Mouse (Mus musculus) right cerebral cortex, adult 2 months (tissue): ENCODE results near the gene Rhebl1.

Experiments used
- DNase-seq, 2 experiments: peaks; one replicate each; pipeline ENCODE4 v3.0.0; 2021 to 2022; ENCODE audit warnings: low spot score in 2 of 2

Rhebl1 gene

DNA sequence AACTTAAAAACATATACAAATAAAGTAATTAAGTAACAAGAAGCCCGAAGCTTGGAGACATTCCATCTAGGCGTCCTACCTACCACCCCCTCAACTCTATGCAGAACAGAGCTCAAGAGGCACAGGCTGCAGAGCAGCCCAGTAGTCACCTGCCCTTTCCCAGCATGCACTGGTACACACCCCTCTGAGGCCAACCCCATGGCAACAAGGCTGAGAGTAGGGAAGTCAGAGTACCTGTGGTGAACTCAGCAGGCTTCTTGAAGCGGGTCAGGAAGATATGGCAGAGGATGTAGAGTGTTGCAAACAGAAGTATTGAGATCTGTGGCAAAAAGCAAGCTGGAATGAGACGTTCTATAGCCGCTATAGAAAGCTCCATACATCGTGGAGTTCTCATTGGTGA lies 20.6 kb upstream of the Rhebl1 start:
- no peak for DNase-seq

DNA sequence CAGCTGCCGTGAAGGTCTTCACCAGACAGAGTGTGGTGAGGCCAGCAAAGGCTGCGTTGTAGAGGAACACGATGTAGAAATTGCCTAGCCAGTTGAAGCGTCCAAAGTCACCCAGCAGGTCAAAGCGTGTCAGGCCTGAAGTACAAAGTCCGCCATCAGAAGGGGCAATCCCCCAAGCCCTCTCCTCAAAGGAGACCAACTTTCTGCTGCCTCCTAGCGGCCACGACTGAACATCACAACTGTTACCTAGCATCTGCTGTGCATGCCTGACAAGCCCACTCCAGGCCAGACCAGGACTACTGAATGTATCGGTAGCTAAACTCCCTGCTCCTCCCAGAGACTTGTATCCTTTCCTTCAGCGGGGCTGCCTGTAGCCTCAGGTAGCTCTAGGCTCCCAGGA lies 10.4 kb upstream of the Rhebl1 start:
- peak; percentile 17 to 18 for DNase-seq

DNA sequence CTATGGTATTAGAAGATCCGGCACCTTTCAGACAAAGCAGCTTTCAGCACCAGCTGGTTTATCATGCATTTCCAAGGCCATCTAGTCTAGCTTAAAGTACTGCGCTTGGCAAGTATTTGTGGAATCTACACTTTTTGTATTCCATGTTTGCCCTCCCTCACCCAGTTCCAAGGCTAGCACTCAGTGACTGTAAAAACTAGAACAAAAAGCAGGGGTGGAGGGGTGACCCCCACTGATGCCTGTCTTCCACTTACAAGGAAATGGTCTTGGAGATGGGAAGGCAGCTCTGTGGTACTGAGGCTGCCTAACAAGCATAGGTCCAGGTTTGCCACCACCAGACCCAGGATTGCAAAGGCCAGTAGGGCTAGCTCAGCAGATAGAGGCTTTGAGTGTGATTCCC lies 8.3 kb upstream of the Rhebl1 start:
- DNase-seq, result no peak

DNA sequence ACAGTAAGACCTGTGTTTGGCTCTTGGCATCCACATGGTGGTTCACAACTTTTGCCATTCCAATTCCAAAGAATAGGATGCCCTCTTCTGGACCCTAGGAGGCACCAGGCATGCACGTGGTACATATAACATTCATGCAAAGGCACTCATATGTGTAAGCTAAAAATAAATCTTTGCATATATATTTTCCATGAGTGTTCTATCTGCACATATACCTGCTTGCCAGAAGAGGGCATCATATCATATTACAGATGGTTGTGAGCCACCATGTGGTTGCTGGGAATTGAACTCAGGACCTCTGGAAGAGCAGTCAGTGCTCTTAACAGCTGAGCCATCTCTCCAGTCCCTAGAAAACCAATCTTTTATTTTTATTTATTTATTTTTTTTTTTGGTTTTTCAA lies 7.2 kb upstream of the Rhebl1 start:
- DNase-seq, result no peak

DNA sequence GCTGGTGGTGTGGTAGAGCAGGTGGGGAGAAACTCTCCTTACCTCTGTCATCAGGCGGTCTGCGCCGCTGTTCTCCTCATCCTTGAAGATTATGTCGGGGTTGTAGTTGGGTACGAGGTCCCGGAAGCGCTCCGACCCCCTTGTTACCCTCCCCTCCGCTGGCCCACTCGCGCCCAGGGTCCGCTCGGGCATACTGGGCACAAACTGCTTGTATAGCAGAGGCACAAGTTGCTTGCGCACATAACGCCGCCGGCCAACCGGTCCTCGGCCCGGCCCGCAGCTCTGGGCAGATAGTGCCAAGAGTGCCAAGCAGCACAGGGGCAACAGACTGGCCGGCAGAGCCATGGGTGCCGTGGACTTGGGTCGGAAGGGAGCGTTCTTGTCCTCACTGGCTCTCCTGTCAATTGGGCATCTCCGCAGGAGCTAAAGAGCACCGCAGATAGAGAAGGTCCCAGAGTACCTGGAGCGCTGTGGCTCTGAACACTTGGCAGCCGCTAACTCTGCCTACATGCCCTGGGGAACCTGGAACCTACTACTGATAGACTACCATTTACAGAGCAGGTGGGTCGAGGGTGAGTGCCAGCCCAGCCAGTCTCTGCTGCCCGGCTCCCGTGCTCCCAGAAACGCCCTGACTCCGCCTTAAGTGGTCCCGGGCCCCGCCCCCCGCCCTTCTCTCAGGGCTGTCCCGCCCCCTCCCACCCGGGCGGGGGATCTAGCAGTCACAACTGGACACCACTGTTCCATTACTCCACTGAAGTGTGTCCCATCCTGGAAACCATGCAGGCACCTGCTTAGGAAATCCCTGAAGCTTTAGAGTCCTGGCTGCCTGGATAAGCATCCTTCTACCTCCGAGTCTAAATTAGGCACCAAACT lies 3.8 kb upstream of the Rhebl1 start, which contains the start of gene Dhh:
Dhh (minus strand) TSS at position 613 of the 873 bp plus-strand sequence.
- DNase-seq, result no peak

DNA sequence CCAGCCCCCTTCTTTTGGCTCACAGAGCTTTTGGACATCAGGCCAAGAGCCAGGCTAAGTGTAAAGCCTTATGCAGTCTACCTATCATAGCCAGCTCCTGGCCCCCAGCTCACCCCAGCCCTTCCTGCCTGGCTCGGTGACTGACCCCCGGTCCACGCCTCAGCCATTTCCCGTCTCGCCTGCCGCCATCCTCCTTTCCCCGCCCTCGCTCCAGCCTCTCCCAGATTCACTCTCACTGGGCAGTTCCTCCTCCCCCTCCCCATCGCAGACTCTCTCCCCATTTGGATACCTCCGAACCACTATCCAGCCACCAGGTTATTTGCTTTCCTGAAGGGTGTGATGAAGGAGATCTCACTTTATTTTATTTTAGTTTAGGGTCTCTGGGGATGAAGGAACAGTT lies 3.2 kb upstream of the Rhebl1 start:
- DNase-seq, result no peak

DNA sequence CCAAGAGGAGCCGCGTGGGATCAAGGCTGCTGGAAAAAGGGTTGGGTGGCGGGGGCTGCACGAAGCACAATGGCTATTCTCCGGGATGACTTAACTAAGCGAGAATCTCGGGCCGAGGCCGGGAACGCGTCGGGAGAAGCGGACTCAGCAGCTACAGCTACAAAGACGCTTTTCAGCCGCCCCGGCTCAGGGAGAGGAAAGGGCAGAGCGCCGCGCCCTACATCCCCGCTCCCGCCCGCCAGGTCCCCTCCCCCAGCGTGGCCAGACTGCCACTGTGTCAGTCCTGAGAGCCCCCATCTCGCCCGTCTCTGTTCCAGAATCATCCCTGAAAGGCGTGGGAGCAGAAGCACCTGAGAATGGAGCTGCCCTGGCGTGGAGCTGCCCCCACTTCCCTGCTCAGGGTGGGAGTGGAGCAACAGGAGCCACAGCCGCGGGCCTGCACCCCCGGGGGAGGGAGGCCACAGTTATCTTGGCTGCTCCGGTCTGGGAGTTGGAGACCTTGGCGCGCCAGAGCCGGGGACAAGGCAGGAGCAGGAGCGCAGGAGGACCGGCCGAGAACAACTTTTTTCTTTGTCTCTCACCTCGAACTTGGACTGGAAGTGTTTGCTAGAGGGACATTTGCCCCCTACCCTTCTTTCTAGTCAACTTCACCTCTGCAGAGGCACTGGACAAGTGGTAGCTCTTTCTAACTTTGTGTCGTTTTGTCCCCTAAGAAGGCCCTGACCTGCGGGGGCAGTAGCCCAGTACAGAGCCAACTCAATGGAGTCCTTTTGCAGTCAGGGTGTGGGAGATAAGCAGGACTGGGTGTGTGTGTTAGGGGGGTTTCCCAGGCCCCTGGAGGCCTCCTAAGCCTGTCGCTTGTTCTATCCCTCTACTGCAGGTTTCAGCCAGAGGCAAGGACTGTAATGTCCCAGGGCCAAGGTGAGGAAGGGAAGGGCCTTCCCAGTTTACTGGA lies 1.6 kb upstream of the Rhebl1 start:
- peak in 1 of 2 experiments; percentile 11 for DNase-seq

DNA sequence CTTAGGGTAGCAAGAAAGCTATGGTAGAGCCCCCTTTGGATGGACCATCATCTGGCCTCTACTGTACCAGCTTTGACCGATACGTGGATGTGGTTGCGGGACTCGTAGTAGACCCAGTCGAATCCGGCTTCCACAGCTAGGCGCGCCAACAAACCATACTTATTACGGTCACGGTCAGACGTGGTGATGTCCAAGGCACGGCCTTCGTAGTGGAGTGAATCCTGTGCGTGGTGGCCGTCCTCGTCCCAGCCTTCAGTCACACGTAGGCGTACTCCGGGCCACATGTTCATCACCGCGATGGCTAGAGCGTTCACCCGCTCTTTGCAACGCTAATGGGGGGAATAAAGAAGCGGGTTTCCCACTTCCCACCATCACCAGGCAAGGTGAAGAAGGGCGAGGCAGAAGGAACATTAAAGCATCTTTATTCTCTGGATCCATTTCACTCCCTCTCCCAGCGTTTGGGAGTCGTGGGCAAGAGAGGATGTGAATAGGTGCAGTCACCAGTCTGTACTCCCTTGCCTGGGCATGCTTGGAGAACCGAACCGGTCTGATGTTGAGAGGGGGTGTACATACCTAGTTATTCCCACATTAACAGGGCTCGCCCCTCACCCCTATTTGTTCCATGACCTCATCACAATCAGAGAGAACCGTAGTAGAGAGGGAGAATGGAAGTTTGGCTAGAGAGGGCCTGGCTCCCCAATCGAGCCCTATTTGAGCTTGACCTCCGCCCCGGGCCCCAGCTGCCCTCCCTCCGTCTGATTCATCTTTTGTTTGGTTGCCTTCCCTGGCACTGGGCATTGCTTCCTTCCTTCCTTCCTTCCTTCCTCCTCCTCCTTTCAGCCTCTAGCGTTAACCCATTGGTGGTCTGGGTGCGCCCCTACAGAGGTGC lies 650 bp upstream of the Rhebl1 start:
- DNase-seq, result peak in 1 of 2 experiments; percentile 14

DNA sequence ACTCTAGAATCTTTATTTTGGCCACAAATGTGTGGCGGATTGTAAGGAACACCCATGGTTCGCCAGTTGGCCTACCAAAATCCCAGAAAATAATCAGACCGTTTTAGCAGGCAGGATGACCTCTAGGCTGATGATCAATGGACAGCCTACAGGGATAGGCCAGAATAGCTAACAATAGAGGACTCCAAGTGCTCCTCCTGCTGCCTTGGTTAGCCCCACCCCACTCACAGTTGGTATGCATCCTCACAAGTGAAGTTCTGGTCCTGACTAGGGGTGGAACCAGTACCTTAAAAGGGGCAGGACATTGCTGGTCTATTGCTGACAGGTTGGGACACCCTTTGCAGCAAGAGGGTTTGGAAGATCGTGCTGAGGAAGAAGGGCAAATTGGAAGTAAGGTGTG lies 1.3 kb downstream of the Rhebl1 start:
- DNase-seq, result no peak

DNA sequence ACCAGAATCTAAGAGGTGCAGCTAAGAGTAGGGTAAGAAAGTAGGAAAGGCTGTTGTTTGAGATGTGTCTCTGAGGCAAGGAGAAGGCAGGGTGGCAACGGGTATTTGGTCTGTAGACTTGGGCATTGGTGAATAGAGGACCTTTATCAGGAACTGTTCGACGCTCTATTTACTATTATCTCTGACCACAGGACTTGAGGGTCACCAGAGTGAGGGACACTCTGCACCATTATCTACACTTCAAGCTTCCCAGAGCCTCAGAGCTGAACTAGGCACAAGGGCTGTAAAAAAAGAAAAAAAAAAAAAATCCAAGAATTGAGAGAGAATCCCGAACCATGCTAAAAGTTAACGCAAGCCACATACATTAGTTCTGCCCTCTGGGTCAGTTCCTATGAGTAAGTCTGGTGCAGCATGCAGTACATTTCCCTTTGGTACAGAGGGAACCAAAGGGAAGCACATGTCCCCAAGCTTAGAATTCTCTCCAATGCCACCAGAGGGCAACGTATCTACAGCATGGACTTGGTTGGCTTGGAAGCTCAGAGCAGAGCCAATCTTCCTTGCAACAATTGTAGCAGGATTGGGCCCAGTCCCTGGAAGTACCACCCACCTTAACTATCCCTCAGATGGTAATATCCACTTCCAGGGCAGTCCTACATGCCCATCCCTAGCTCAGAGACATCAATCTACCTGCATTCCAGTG lies 2.3 kb downstream of the Rhebl1 start:
- peak; percentile 67 for DNase-seq

DNA sequence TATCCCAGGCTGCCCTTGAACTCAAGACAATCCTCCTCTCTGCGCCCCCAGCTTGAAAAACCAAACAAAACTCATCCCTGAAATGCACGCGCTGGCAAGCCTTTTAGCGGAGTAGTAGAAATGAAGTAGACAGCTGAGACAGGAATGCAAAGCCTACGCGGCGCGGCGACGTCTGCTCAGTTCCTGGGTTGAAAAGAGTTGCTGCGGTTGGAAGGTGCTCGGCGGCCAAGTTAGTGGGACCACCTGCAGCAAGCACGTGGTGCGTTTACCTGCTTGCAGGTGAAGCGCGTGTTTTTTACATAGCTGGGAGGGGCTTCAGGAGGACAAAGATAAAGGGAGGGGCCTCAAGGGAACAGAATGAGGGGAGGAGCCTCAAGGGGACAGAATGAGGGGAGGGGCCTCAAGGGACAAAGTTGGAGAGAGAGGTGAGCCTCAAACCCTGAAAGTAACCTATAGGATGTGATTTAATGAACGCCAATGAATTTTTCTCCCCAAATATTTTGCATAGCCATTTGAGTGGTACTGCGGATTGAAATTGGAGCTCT lies 3.1 kb downstream of the Rhebl1 start:
- DNase-seq, result peak in 1 of 2 experiments; percentile 19

DNA sequence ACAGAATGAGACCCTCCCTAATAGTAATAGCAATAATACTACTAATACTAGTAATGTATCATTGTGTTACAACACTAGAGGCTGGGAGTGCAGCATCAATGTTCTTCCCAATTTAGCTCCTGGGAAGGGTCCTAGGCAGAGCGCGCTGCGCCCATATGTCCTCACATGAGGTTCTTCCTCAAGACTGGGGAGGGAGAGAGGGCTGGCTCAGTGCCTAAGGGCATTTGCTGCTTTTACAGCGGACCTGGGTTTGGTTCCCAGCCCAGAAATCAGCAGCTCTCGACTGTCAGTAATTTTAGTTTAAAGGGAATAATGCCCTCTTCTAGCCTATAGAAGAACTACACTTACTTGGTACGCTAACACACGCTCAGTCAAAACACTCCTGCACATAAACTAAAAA lies 6.8 kb downstream of the Rhebl1 start:
- no peak for DNase-seq

DNA sequence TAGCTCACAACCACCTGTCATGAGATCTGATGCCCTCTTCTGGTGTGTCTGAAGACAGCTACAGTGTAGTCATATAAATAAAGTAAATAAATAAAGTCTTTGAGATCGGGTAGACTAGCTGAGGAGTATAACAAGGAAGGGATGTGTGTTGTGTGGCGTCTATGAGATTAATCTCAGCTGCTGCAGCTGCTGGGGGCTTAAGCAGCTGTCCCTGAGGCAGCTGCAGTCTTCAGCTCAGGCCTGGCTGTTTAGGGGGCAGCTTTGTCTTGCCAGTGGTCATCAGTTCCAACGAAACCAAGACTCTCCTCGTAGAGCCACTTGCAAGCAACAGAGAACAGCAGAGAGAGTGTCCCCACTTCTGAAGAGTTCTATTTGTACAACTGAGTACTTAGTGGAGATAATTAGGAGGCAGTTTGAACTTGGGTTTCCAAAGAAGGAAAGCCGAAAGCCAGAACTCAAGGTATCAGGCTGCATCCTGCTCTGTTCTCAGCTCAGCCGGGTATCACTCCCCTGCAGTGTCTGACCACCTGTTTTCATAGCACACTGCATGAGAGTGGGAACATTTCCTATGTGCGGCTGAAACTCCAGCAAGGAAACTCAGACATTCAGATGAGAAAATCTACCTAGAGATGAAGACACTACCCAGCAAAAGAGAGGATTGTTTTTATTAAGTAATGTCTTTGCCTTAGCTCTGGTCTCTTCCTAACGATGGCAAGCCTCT lies 7.5 kb downstream of the Rhebl1 start:
- no peak for DNase-seq

DNA sequence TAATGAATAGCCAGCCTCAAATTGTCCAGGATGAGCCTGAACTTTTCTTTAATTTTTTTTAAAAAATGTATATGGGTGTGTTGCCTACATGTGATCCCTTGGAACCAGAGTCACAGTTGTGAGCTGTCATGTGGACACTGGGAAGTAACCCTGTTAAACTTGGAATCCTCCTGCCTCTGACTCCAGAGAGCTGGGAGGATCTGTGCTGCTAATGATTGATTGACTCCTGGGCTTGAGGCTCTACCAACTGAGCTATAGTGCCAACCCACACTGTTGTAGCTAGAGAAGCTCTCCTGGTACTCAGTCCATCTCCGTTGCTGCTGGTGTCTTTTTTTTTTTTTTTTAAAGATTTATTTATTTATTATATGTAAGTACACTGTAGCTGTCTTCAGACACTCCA lies 10.2 kb downstream of the Rhebl1 start:
- no peak for DNase-seq

DNA sequence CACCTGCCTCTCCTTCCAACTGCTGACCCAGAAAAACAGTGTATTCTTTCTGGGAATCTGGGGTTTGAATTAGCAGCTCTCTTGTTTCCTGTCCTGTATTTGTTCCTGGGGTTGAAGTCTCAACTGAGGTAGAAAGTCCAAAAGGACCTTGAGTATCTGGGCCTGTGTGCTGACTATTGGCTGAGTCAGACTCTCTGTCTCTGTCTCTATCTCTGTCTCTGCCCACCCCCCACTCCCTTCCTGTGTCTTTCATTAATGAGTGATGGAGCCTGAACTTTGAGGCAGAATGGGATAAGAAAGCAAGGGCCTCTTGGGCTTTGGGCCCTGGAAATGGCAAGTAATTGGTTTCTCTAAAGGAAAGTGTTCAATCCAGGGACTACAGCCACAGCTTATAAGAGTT lies 10.7 kb downstream of the Rhebl1 start:
- no peak for DNase-seq

DNA sequence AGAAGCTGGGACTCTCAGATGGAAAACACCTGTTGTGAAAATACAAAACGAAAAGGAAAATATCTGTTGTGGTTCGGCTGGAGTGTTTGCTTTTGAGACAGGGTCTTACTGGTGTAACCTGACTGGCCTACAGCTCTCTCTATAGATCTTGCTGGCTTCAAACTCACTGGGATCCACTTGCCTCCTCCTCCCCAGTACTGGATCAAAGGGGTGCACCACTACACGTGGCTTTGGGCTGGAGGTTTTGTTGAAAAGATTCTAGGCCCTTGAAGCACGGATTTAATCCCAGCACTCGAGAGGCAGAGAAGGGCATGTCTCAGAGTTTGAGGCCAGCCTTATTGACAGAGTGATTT lies 12.7 kb downstream of the Rhebl1 start:
- no peak for DNase-seq

DNA sequence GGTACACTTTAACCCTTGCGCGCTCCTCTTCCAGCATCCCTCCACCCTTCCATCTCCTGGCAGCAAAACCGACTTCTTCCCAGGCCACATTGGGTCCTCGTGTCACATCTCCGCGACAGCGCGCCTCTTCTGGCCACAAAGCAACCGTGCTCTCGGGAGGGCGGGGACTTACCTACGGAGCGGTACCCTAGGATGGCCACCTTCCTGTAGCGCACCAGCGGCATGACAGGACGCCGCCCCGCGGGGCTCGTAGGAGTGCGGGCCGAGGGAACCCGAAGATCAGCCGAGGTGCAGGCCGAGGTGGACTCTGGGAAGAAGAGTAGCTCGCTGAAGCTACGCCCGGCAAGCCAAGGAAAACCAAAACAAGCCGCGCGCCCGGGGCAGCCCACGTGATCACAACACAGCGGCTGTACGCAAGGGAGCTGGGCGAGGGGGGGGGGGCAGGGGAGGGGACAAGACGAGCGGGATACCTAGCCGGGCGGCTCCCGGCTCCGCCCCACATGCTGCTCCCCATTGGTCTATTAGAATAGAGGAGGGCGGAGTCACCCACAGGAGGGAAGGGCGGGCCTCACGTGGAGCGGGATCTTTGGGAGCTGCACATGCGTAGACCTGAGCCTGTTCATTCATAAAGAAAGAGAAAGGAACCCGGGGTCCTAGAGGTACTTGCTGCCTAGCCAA lies 13.2 kb downstream of the Rhebl1 start:
- DNase-seq, result peak; percentile 87 to 89

DNA sequence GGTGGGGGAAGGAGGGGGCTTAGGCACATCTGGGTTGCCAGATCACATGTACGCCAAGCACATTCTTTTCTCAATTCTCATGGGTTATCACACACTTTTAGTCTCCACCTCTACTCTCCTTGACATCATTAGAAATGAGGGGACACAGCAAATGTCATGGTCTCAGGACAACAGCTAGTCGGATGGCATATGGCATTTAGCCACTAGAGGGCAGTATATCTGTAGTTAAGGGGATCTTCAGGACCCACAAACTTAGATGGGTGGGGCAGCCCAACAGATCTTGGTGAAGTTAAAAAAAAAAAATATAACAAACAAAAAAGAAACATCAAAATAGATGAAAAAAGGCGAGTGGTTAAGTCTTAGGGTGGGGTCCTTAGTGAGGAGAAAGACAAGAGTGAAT lies 17.0 kb downstream of the Rhebl1 start:
- peak; percentile 50 to 70 for DNase-seq
